In the genomic region with DNA sequence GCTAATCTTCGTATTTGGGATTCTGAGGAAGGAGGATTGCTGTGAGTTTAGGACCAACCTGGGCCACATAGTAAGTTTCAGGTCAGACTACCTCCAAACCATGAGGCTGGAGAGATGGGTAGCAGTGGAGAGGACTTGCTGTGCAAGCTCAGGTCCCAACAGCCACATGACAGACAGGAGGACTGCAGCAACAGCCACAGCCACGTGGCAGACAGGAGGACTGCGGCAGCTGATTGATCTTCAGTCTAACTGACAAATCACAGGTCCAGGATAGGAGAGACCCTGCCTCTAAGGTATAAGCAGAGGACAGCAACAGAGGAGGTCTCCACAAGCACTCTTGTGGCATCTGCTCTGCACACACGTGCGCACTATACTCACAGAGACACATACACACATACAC, we compare ENCODE assay signal across 19 mouse cellular contexts. TPM values are rescaled to one million over a fixed set of nuclear protein-coding genes. Genes with fewer than 3 reads are reported as not detected.
DNase-seq lines count a peak whose midpoint lies in the region; ATAC-seq and TF ChIP-seq lines count a peak whose summit lies in the region.
"Had no signal": no experiment of that assay in that cellular context is flagged by ENCODE, and none has a peak within 500 bp of the region (broad histone marks: within the 10 kb centered on the region; RNA-seq: fewer than 3 reads in every experiment).

No protein-coding gene starts in this region.

- no peak overlapping the region for H3K4me3 ChIP-seq in hindbrain, embryonic 11.5 days (ENCODE audit: low read depth, low read length)
- no peak overlapping the region for H3K4me3 ChIP-seq in hindbrain, embryonic 16.5 days (ENCODE audit: low read length)
- H3K4me3 ChIP-seq in ES-Bruce4 (ENCODE audit: low read depth, low read length): no peak overlapping the region
- no peak overlapping the region for H3K4me3 ChIP-seq in midbrain, embryonic 13.5 days (replicated peaks)
- no peak overlapping the region for H3K4me3 ChIP-seq in limb, embryonic 10.5 days
- H3K4me3 ChIP-seq: limb, embryonic 12.5 days; liver, embryonic 13.5 days; lung, embryonic 15.5 days; stomach, embryonic 15.5 days had no signal

- DNase-seq in hindbrain, embryonic 11.5 days (ENCODE audit: low spot score): no peak
- peak; percentile 67 for DNase-seq in R1 (ENCODE audit: low read depth, low spot score)
- DNase-seq in urinary bladder, adult 18-20 months (ENCODE audit: low spot score in 2 of 2): no peak
- no peak for DNase-seq in limb, embryonic 10.5 days (ENCODE audit: low spot score)
- DNase-seq: adrenal gland, postnatal 14 days; cerebellum, adult 2 months; liver, embryonic 13.5 days; thymus, adult 2 months had no signal

- TF ChIP-seq EP300 in ES-Bruce4 (IDR thresholded peaks at IDR 0.05; ENCODE audit: insufficient read depth, low read depth, low read length): no peak

- peak overlapping the region; percentile 63 for H3K27ac ChIP-seq in hindbrain, embryonic 11.5 days (ENCODE audit: low read depth, low read length)
- H3K27ac ChIP-seq in hindbrain, embryonic 16.5 days (ENCODE audit: low read depth, low read length): no peak overlapping the region
- peak overlapping the region; percentile 97 for H3K27ac ChIP-seq in ES-Bruce4 (ENCODE audit: insufficient read depth, low read length)
- H3K27ac ChIP-seq in midbrain, embryonic 13.5 days: peak overlapping the region; percentile 44; the same call in 1 of the 2 replicates
- no peak overlapping the region for H3K27ac ChIP-seq in limb, embryonic 10.5 days
- H3K27ac ChIP-seq: kidney, postnatal 0 days; limb, embryonic 12.5 days; liver, embryonic 13.5 days; lung, embryonic 15.5 days had no signal

- H3K9me3 ChIP-seq in hindbrain, embryonic 11.5 days (ENCODE audit: control insufficient read depth, low read length): no peaks in the 10 kb centered on the region
- no peaks in the 10 kb centered on the region for H3K9me3 ChIP-seq in hindbrain, embryonic 16.5 days (ENCODE audit: control insufficient read depth, low read length)
- H3K9me3 ChIP-seq in ES-Bruce4 (replicated peaks; ENCODE audit: control insufficient read depth, insufficient read depth, low read length, poor library complexity, severe bottlenecking): no peaks in the 10 kb centered on the region
- 0 out of 2 replicates have a peak, but pooled peaks cover 4% of the 10 kb centered on the region for H3K9me3 ChIP-seq in midbrain, embryonic 13.5 days
- no peaks in the 10 kb centered on the region for H3K9me3 ChIP-seq in limb, embryonic 10.5 days (replicated peaks)
- H3K9me3 ChIP-seq: limb, embryonic 12.5 days; liver, embryonic 13.5 days; lung, embryonic 15.5 days; stomach, embryonic 15.5 days had no signal

- TF ChIP-seq POLR2A in ES-Bruce4 (IDR thresholded peaks at IDR 0.05; ENCODE audit: insufficient read depth, low read length): no peak

- 73% methylated on average over 5 of the region's 5 CpGs for WGBS in hindbrain, embryonic 11.5 days
- 71% methylated on average over 5 of the region's 5 CpGs for WGBS in hindbrain, embryonic 16.5 days
- WGBS in midbrain, embryonic 13.5 days: 75% methylated on average over 5 of the region's 5 CpGs
- 79% methylated on average over 5 of the region's 5 CpGs for WGBS in limb, embryonic 10.5 days

- peaks cover 17% of the 10 kb centered on the region for H3K4me1 ChIP-seq in hindbrain, embryonic 11.5 days (replicated peaks; ENCODE audit: control insufficient read depth, insufficient read depth, low read length)
- H3K4me1 ChIP-seq in hindbrain, embryonic 16.5 days (ENCODE audit: control insufficient read depth, insufficient read depth, low read depth, low read length): peaks cover 9% of the 10 kb centered on the region
- H3K4me1 ChIP-seq in ES-Bruce4 (ENCODE audit: control insufficient read depth, insufficient read depth, low read length): peaks cover 26% of the 10 kb centered on the region
- H3K4me1 ChIP-seq in midbrain, embryonic 13.5 days (replicated peaks): peaks cover 34% of the 10 kb centered on the region
- H3K4me1 ChIP-seq in limb, embryonic 10.5 days: peaks cover 24% of the 10 kb centered on the region

- H3K27me3 ChIP-seq in hindbrain, embryonic 11.5 days (ENCODE audit: control insufficient read depth, insufficient read depth, low read length): no peaks in the 10 kb centered on the region
- no peaks in the 10 kb centered on the region for H3K27me3 ChIP-seq in hindbrain, embryonic 16.5 days (replicated peaks; ENCODE audit: control insufficient read depth, insufficient read depth, low read length)
- H3K27me3 ChIP-seq in ES-Bruce4 (ENCODE audit: control insufficient read depth, insufficient read depth, low read length, poor library complexity, severe bottlenecking): no peaks in the 10 kb centered on the region
- H3K27me3 ChIP-seq in midbrain, embryonic 13.5 days: no peaks in the 10 kb centered on the region
- no peaks in the 10 kb centered on the region for H3K27me3 ChIP-seq in limb, embryonic 10.5 days (ENCODE audit: low read depth, poor library complexity, severe bottlenecking)
- H3K27me3 ChIP-seq: limb, embryonic 12.5 days; liver, embryonic 13.5 days; lung, embryonic 15.5 days; stomach, embryonic 15.5 days had no signal

- peaks cover 23% of the 10 kb centered on the region for H3K36me3 ChIP-seq in hindbrain, embryonic 11.5 days (ENCODE audit: control insufficient read depth, insufficient read depth, low read length)
- no peaks in the 10 kb centered on the region for H3K36me3 ChIP-seq in hindbrain, embryonic 16.5 days (ENCODE audit: control insufficient read depth, insufficient read depth, low read length)
- peaks cover 3% of the 10 kb centered on the region; the same call in 1 of the 2 replicates for H3K36me3 ChIP-seq in ES-Bruce4 (ENCODE audit: control insufficient read depth, insufficient read depth, low read length, poor library complexity, severe bottlenecking)
- peaks cover 59% of the 10 kb centered on the region for H3K36me3 ChIP-seq in midbrain, embryonic 13.5 days
- H3K36me3 ChIP-seq in limb, embryonic 10.5 days: peaks cover 96% of the 10 kb centered on the region

- TF ChIP-seq CTCF in ES-Bruce4 (IDR thresholded peaks at IDR 0.05; ENCODE audit: low read depth, low read length): no peak

- ATAC-seq in hindbrain, embryonic 11.5 days (ENCODE audit: low FRiP score): no peak
- no peak for ATAC-seq in hindbrain, embryonic 16.5 days
- no peak for ATAC-seq in midbrain, embryonic 13.5 days
- ATAC-seq: intestine, postnatal 0 days had no signal

- no peak overlapping the region for H3K4me2 ChIP-seq in hindbrain, embryonic 11.5 days (replicated peaks; ENCODE audit: low read depth, low read length)
- no peak overlapping the region for H3K4me2 ChIP-seq in hindbrain, embryonic 16.5 days (ENCODE audit: low read length)
- no peak overlapping the region for H3K4me2 ChIP-seq in midbrain, embryonic 13.5 days (replicated peaks)
- H3K4me2 ChIP-seq: limb, embryonic 12.5 days; liver, embryonic 13.5 days; lung, embryonic 15.5 days; stomach, embryonic 15.5 days had no signal

- H3K9ac ChIP-seq in hindbrain, embryonic 11.5 days (ENCODE audit: low read depth, low read length): no peak overlapping the region
- no peak overlapping the region for H3K9ac ChIP-seq in hindbrain, embryonic 16.5 days (ENCODE audit: low read depth, low read length)
- no peak overlapping the region for H3K9ac ChIP-seq in ES-Bruce4 (ENCODE audit: low read depth, poor library complexity, severe bottlenecking)
- H3K9ac ChIP-seq in midbrain, embryonic 13.5 days (replicated peaks): no peak overlapping the region
- H3K9ac ChIP-seq: limb, embryonic 12.5 days; liver, embryonic 13.5 days; lung, embryonic 15.5 days; stomach, embryonic 15.5 days had no signal

RNA-seq across cellular contexts. Expression of gene Golm1, which starts 17.8 kb away (rescaled TPM):
- polyA plus RNA-seq in hindbrain, embryonic 11.5 days (2014; fragmentation: Nextera tagmentation; extraction: Ambion mirVana): 135 and 147 TPM in 2 replicates
- polyA plus RNA-seq in hindbrain, embryonic 16.5 days (2015; fragmentation: Nextera tagmentation; extraction: Ambion mirVana): 21.0 and 26.0 TPM in 2 replicates
- 54.9 and 58.3 TPM in 2 replicates for polyA plus RNA-seq in ES-Bruce4 (2011; ENCODE audit: insufficient read depth, insufficient read length, low read depth, missing spikeins)
- polyA plus RNA-seq in midbrain, embryonic 13.5 days (2015; fragmentation: Nextera tagmentation; extraction: Ambion mirVana): 76.2 and 77.0 TPM in 2 replicates
- 78.4 and 80.2 TPM in 2 replicates for polyA plus RNA-seq in limb, embryonic 10.5 days (2016; fragmentation: Nextera tagmentation; extraction: Ambion mirVana)

RNA-seq across cellular contexts. Expression of gene 4921517D22Rik, which starts 36.1 kb away (rescaled TPM):
- not detected in 2 replicates for polyA plus RNA-seq in hindbrain, embryonic 11.5 days (2014; fragmentation: Nextera tagmentation; extraction: Ambion mirVana)
- not detected in 2 replicates for polyA plus RNA-seq in hindbrain, embryonic 16.5 days (2015; fragmentation: Nextera tagmentation; extraction: Ambion mirVana)
- polyA plus RNA-seq in ES-Bruce4 (2011; ENCODE audit: insufficient read depth, insufficient read length, low read depth, missing spikeins): not detected in 2 replicates
- polyA plus RNA-seq in midbrain, embryonic 13.5 days (2015; fragmentation: Nextera tagmentation; extraction: Ambion mirVana): not detected in 2 replicates
- polyA plus RNA-seq in limb, embryonic 10.5 days (2016; fragmentation: Nextera tagmentation; extraction: Ambion mirVana): not detected in 2 replicates
- polyA plus RNA-seq: cerebellum, adult 2 months; embryonic facial prominence, embryonic 11.5 days; heart, embryonic 14.5 days; intestine, postnatal 0 days; kidney, postnatal 0 days; limb, embryonic 12.5 days; liver, embryonic 13.5 days; lung, embryonic 15.5 days; spleen, adult 2 months; stomach, embryonic 15.5 days; thymus, adult 2 months had no signal

RNA-seq across cellular contexts. Expression of gene Spata31d1a, which starts 52.3 kb away (rescaled TPM):
- polyA plus RNA-seq in hindbrain, embryonic 11.5 days (2014; fragmentation: Nextera tagmentation; extraction: Ambion mirVana): 0.03 TPM in 1 of 2 replicates, not detected in the other
- 0.12 TPM in 1 of 2 replicates, not detected in the other for polyA plus RNA-seq in hindbrain, embryonic 16.5 days (2015; fragmentation: Nextera tagmentation; extraction: Ambion mirVana)
- polyA plus RNA-seq in ES-Bruce4 (2011; ENCODE audit: insufficient read depth, insufficient read length, low read depth, missing spikeins): 0.40 and 1.1 TPM in 2 replicates
- polyA plus RNA-seq in midbrain, embryonic 13.5 days (2015; fragmentation: Nextera tagmentation; extraction: Ambion mirVana): 0.07 and 0.12 TPM in 2 replicates
- 0.05 TPM in 1 of 2 replicates, not detected in the other for polyA plus RNA-seq in limb, embryonic 10.5 days (2016; fragmentation: Nextera tagmentation; extraction: Ambion mirVana)
- polyA plus RNA-seq: embryonic facial prominence, embryonic 11.5 days; heart, embryonic 14.5 days; intestine, postnatal 0 days; kidney, postnatal 0 days; limb, embryonic 12.5 days; lung, embryonic 15.5 days; spleen, adult 2 months; stomach, embryonic 15.5 days had no signal

RNA-seq across cellular contexts. Expression of gene Spata31d1b, which starts 54.3 kb away (rescaled TPM):
- polyA plus RNA-seq in hindbrain, embryonic 11.5 days (2014; fragmentation: Nextera tagmentation; extraction: Ambion mirVana): not detected in 2 replicates
- polyA plus RNA-seq in hindbrain, embryonic 16.5 days (2015; fragmentation: Nextera tagmentation; extraction: Ambion mirVana): 0.04 TPM in 1 of 2 replicates, not detected in the other
- polyA plus RNA-seq in ES-Bruce4 (2011; ENCODE audit: insufficient read depth, insufficient read length, low read depth, missing spikeins): 0.37 TPM in 1 of 2 replicates, not detected in the other
- polyA plus RNA-seq in midbrain, embryonic 13.5 days (2015; fragmentation: Nextera tagmentation; extraction: Ambion mirVana): not detected in 2 replicates
- polyA plus RNA-seq in limb, embryonic 10.5 days (2016; fragmentation: Nextera tagmentation; extraction: Ambion mirVana): not detected in 2 replicates
- polyA plus RNA-seq: cerebellum, adult 2 months; embryonic facial prominence, embryonic 11.5 days; heart, embryonic 14.5 days; intestine, postnatal 0 days; kidney, postnatal 0 days; limb, embryonic 12.5 days; liver, embryonic 13.5 days; lung, embryonic 15.5 days; spleen, adult 2 months; stomach, embryonic 15.5 days had no signal

Comparison
In these comparisons a context has a peak if more than half of its experiments do, and no peak if none do; other contexts are left out.
1. H3K27ac ChIP-seq: peak in hindbrain, embryonic 11.5 days (single experiment), ES-Bruce4 (single experiment) and midbrain, embryonic 13.5 days (single experiment); none in hindbrain, embryonic 16.5 days (single experiment) and limb, embryonic 10.5 days (single experiment).